Mouse (Mus musculus) forebrain, embryonic 10.5 days (tissue): Measurements from ENCODE around the gene 2210016L21Rik. TPM values are rescaled to one million over a fixed set of nuclear protein-coding genes. Genes with fewer than 3 reads are reported as not detected.
"Not testable (repeated sequence)": the region's sequence is repeated elsewhere in the genome, so short reads cannot be mapped to it uniquely, and the experiment has no call there.

Experiments
- DNase-seq: peaks from one replicate; pipeline ENCODE4 v3.0.0-alpha.2; 2017; ENCODE audit warnings: low spot score; ENCODE audit errors: extremely low spot score
- H3K27ac ChIP-seq: fragments of 300-500 bp; sonication (generic); 2 replicates; pipeline ENCODE4 v1.5.1; 2016; ENCODE audit warnings: mild to moderate bottlenecking
- H3K27me3 ChIP-seq: fragments of 300-500 bp; sonication (generic); 2 replicates; pipeline ENCODE4 v1.6.1; 2016; ENCODE audit warnings: mild to moderate bottlenecking; ENCODE audit not compliant: poor library complexity, severe bottlenecking
- H3K36me3 ChIP-seq: fragments of 300-500 bp; sonication (generic); replicated peaks from 2 replicates; pipeline ENCODE4 v1.6.1; 2016; ENCODE audit warnings: mild to moderate bottlenecking, moderate library complexity
- H3K4me1 ChIP-seq: fragments of 300-500 bp; sonication (generic); 2 replicates; pipeline ENCODE4 v1.6.1; 2016
- H3K4me3 ChIP-seq: fragments of 300-500 bp; sonication (generic); 2 replicates; pipeline ENCODE4 v1.5.1; 2016; ENCODE audit warnings: mild to moderate bottlenecking, moderate library complexity
- H3K9me3 ChIP-seq: fragments of 300-500 bp; sonication (generic); 2 replicates; pipeline ENCODE4 v1.6.1; 2016; ENCODE audit warnings: mild to moderate bottlenecking, moderate library complexity
- WGBS: fragments of 180-500 bp; shearing (Covaris S2); methylation state at CpG from one replicate; pipeline ENCODE4 v1.1.7; 2016; 5-methylcytosine and 5-hydroxymethylcytosine counted together
- polyA plus RNA-seq: library from polyadenylated mRNA; unstranded; fragments of >200 nt; fragmentation: Nextera tagmentation; extraction: Ambion mirVana; gene quantifications from 2 replicates; pipeline ENCODE4 v1.2.1, GENCODE M21; 2016

The 2210016L21Rik gene
- polyA plus RNA-seq, 1 experiment from 2014 or later = 43.3 TPM

DNA sequence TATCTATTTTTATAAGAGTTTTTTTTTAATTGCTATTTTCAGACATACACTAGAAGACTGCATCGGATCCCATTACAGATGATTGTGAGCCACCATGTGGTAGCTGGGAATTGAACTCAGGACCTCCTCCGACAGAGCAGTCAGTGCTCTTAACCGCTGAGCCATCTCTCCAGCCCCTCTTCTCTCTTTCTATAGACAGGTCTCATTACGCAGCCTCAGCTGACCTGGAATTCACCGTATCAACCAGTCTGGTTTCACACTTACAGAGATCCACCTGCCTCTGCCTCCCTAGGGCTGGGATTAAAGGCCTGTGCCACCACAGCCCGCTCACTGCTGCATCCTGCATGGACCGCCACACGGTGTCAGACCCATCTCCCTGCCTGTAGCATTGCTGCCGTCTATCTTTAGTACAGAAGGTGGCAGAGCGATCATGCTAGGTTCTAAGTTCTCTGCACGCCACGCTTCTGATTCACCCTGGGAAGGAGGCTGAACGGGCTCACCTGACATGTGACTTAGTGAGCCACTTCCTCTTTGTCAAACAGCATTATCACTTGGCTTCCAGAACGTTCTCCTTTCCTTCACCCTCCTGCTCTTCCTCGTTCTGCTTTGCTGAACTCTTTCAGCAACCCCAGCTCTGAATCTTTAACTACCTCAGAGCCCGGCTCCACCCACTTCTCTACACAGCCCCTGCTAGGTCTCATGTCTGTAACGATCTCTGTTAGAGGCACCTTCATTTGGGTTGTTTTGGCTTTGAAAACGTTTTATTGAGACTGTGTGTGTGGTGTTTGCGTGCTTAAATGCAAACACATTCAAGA, 20.2 kb upstream of the 2210016L21Rik start:
- Histone ChIP-seq H3K4me1 (peaks cover 9% of the 10 kb centered on the region; the same call in 1 of the 2 replicates), H3K9me3 (no peaks in the 10 kb centered on the region), H3K27ac (no peak overlapping the region), H3K36me3 (no peaks in the 10 kb centered on the region), H3K4me3 (no peak overlapping the region), H3K27me3 (no peaks in the 10 kb centered on the region)
- DNase-seq = no peak
- 82% methylated on average over 19 of the region's 19 CpGs for WGBS

DNA sequence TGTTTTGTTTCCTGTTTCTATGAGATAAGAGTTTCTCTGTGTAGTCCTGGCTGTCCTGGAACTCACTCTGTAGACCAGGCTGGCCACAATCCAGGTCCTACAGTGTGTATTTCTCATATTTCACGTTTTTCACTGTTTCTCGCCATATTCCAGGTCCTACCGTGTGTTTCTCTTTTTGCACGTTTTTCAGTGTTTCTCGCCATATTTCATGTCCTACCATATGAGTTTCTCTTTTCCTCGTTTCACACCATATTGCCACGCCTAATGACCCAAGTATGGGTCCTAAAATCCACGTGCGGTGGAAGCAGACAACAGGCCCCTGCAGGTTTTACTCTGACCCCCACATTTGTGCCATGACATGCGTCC, 19.6 kb upstream of the 2210016L21Rik start:
- DNase-seq = no peak
- H3K4me3 ChIP-seq = no peak overlapping the region
- H3K4me1 ChIP-seq = peaks cover 9% of the 10 kb centered on the region; the same call in 1 of the 2 replicates
- H3K27ac ChIP-seq = no peak overlapping the region
- 70% methylated on average over 10 of the region's 10 CpGs for WGBS
- H3K9me3 ChIP-seq = no peaks in the 10 kb centered on the region
- H3K36me3 ChIP-seq = no peaks in the 10 kb centered on the region
- H3K27me3 ChIP-seq = no peaks in the 10 kb centered on the region

DNA sequence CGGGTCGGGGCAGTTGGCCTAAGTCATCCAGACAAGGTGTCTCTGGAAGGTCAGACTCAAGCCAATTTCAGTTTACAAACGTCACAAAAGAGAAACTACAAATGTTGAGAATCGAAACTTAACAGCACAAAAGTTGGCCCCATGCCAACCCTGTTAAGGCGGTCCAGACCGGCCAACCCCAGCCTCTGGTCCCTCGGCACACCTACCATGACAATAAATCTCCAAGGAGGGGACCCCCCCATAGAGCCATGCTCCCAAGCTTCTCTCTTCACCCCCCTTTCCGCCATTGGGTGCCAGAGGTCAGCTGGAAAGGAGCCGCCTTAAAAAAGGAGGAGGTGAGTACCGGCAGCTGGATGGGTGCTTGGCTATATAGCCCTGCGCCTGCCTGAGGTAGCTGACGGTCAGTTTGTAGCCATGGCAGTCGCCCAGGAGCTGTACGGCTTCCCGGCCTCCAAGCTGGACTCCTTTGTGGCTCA, 18.9 kb upstream of the 2210016L21Rik start, which contains the start of gene Oasl1:
Oasl1 (plus strand) TSS at position 243 of the 476 bp plus-strand sequence.
- no peak within 1 kb of the TSS for H3K4me3 ChIP-seq
- 75% methylated on average over 15 of the region's 15 CpGs for WGBS

DNA sequence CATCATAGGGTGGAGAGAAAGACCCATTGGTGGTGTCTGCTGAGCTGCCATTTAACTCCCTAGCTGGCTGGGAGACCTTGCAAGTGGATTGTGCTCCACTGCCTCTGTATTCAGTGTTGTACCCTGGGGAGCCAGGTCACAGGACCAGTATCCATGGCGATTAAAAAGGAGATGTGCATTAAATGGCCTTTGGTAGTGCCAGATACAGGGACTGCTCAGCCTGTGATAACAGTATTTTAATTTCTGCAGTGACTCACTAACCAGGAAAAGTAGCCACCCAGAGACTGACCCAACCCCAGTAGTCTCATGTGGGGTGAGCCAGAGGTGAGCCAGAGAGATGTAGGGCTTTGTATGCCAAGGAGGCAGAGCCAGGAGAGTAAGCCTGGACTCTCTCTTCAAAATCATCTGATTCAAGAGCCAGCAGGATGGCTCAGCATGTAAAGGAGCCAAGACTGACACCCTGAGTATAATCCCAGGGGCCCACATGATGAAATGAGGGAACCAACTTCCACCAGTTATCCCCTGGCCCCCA, 15.7 kb upstream of the 2210016L21Rik start:
- 90% methylated on average over 1 of the region's 1 CpGs for WGBS
- Histone ChIP-seq H3K4me3 (no peak overlapping the region), H3K27ac (no peak overlapping the region)

More for the DNA sequence above, 18.9 kb upstream of the 2210016L21Rik start, which contains the start of gene Oasl1:
- H3K4me1 ChIP-seq = peaks cover 9% of the 10 kb centered on the region; the same call in 1 of the 2 replicates
- no peaks in the 10 kb centered on the region for H3K27me3 ChIP-seq
- 0 out of 2 replicates have a peak within 1 kb of the TSS, but pooled peaks have one; percentile 11 for H3K27ac ChIP-seq
- H3K9me3 ChIP-seq = no peaks in the 10 kb centered on the region
- no peaks in the 10 kb centered on the region for H3K36me3 ChIP-seq
- DNase-seq = no peak

DNA sequence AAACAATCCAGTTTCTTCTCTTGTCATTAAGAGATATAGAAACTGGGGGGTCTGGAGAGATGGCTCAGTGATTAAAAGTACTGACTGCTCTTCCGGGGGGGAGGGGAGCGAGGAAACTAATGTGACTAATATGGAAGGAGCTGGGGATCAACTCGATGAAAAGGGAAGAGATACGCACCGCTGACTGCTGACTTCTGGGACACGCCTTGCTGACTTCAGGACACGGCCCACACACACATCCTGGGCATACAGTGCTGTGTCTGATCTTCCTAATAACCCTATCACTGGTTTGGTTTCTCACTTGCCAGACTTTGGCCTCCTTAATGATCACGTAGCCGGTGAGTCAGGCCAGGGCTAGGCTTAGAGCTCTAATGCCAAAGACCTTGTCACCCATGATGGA, 15.2 kb upstream of the 2210016L21Rik start:
- H3K27me3 ChIP-seq = no peaks in the 10 kb centered on the region
- DNase-seq = no peak
- WGBS = 86% methylated on average over 9 of the region's 9 CpGs

More for the DNA sequence above, 15.7 kb upstream of the 2210016L21Rik start:
- Histone ChIP-seq H3K9me3 (no peaks in the 10 kb centered on the region), H3K36me3 (no peaks in the 10 kb centered on the region), H3K27me3 (no peaks in the 10 kb centered on the region), H3K4me1 (peaks cover 9% of the 10 kb centered on the region; the same call in 1 of the 2 replicates)
- no peak for DNase-seq

DNA sequence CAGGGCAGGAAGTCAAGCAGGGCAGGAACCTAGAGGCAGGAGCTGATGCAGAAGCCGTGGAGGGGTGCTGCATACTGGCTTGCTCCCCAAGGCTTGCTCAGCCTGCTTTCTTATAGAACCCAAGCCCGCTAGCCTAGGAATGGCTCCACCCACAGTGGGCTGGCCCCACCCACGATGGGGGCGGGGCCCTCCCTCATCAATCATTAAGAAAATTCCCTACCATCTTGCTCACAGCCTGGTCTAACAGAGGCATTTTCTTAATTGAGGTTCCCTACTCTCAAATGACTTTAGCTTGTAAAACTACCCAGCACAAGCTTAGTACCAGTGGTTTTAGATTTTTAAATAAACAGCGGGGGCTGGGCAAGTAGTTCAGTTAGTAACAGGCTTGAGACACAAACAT, 10.3 kb upstream of the 2210016L21Rik start:
- no peak for DNase-seq
- Histone ChIP-seq H3K9me3 (no peaks in the 10 kb centered on the region), H3K27ac (no peak overlapping the region), H3K36me3 (no peaks in the 10 kb centered on the region), H3K27me3 (no peaks in the 10 kb centered on the region), H3K4me1 (peaks cover 15% of the 10 kb centered on the region), H3K4me3 (no peak overlapping the region)
- WGBS = 73% methylated on average over 5 of the region's 5 CpGs

More for the DNA sequence above, 15.2 kb upstream of the 2210016L21Rik start:
- H3K4me1 ChIP-seq = peaks cover 9% of the 10 kb centered on the region; the same call in 1 of the 2 replicates
- H3K4me3 ChIP-seq = no peak overlapping the region
- H3K36me3 ChIP-seq = no peaks in the 10 kb centered on the region
- H3K9me3 ChIP-seq = no peaks in the 10 kb centered on the region
- H3K27ac ChIP-seq = no peak overlapping the region

DNA sequence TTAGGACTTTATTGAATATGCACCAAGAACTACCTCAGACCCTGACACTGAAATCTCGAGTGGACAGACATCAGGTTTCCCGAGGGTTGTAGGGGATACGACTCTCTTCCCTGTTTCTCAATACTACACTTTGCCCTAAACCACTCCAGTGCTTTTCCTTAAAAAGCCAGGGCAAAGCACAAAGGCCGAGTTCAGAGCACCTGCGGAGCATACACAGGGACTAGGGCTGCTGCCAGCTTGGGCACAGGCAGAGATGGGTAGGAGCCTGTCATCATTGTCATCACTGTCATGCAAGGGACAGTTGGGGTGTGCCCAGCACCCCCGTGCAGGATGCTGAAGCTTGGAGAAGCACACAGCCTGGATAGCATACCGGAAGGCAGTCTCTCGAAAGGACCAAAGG, 8.8 kb upstream of the 2210016L21Rik start:
- DNase-seq = no peak
- Histone ChIP-seq H3K27ac (no peak overlapping the region), H3K4me1 (peaks cover 22% of the 10 kb centered on the region), H3K9me3 (peaks cover 1% of the 10 kb centered on the region; the same call in 1 of the 2 replicates), H3K4me3 (no peak overlapping the region), H3K36me3 (no peaks in the 10 kb centered on the region), H3K27me3 (no peaks in the 10 kb centered on the region)
- WGBS = 83% methylated on average over 8 of the region's 8 CpGs

DNA sequence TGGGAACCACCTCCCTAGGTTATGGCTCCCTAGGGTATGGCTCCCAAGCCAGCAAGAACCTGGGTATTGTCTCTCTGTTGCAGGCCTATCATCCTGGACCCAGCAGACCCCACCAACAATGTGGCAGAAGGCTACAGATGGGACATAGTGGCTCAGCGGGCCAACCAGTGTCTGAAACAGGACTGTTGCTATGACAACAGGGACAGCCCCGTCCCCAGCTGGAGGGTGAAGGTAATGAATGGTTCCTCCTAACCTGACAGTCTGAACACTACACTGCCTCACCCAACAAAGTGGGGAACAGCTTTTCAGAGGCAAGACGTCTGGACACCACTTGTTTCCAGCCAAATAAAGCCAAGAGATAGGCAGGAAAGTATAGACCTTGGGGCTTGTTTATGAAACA, 6.1 kb upstream of the 2210016L21Rik start:
- Histone ChIP-seq H3K4me1 (peaks cover 22% of the 10 kb centered on the region), H3K4me3 (no peak overlapping the region), H3K27me3 (no peaks in the 10 kb centered on the region), H3K36me3 (no peaks in the 10 kb centered on the region), H3K9me3 (peaks cover 8% of the 10 kb centered on the region; the same call in 1 of the 2 replicates), H3K27ac (0 out of 2 replicates have a peak overlapping the region, but pooled peaks have one; percentile 8)
- no peak for DNase-seq
- 30% methylated on average over 3 of the region's 3 CpGs for WGBS

DNA sequence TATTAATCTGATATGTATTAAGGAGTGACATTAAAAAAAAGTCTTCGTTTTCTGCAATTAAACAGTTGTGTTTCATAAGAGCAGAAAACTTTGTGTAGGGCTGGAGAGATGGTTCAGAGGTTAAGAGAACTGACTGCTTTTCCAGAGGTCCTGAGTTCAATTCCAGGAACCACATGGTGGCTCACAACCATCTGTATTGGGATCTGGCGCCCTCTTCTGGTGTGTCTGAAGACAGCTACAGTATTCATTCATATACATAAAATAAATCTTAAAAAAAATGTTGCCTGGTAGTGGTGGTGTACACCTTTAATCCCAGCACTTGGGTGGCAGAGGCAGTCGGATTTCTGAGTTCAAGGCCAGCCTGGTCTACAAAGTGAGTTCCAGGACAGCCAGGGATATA, 820 bp upstream of the 2210016L21Rik start:
- H3K4me1 ChIP-seq = peaks cover 22% of the 10 kb centered on the region
- H3K36me3 ChIP-seq = peaks cover 15% of the 10 kb centered on the region
- not testable (repeated sequence) for H3K27ac ChIP-seq, H3K9me3 ChIP-seq, DNase-seq, H3K4me3 ChIP-seq, H3K27me3 ChIP-seq
- 59% methylated on average over 3 of the region's 3 CpGs for WGBS

DNA sequence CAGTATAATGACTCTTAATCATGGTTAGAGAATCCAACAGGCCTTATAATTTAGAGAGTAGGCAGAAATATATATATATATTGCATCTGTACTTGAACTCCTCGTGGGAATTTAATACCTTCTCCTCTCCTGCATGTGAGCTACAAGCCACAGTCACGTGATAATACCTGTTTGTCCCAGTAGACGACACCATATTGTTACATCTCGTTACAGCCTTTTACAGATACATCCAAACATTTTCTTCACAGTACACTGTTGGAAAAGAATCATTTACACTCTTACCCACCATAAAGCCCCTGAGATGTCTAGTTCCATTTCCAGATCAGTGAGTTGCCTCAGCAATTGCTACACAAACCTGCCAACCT, 790 bp downstream of the 2210016L21Rik start:
- 50% methylated on average over 4 of the region's 4 CpGs for WGBS
- peak overlapping the region; percentile 93 for H3K27ac ChIP-seq
- peaks cover 15% of the 10 kb centered on the region for H3K4me1 ChIP-seq
- peaks cover 8% of the 10 kb centered on the region; the same call in 1 of the 2 replicates for H3K9me3 ChIP-seq
- H3K4me3 ChIP-seq = peak overlapping the region; percentile 94
- no peak for DNase-seq
- peaks cover 31% of the 10 kb centered on the region for H3K36me3 ChIP-seq
- H3K27me3 ChIP-seq = no peaks in the 10 kb centered on the region

DNA sequence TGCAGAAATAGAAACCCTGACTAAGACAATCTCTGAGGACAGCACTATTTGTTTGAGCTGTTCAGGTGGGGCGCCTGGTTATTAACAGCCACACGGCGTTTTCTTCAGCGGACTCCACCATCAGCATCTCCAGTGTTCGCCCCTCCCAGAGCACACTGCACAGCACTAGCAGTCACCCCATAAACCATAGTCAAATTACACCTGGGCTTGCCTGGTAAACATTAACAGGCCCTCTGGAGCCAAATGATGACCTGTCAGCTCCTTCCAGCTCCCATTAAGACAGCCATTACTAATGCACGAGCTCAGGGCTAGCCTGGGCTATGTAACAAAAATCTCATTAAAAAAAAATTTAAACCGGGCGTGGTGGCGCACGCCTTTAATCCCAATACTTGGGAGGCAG, 3.1 kb downstream of the 2210016L21Rik start:
- H3K9me3 ChIP-seq = no peaks in the 10 kb centered on the region
- DNase-seq = no peak
- 95% methylated on average over 10 of the region's 10 CpGs for WGBS

DNA sequence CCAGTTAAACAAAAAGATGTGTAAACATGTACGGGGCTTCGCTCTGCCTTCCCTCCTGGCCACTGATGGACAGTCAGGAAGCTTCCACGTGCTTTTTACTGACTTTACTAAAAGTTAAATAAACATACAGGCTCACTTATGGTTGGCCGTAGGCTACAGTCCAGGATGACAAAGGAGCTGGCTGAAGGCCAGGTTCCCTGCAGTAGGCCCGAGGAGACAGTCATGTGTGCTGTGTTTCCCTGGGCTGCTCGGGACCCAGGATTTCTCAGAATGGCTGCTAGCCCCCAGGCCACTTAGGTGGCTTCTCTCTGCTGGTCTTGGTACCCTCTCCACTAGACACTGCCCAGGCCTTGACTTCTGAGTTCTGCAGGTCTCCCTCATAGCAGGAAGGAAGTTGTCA, 6.9 kb downstream of the 2210016L21Rik start:
- 88% methylated on average over 6 of the region's 6 CpGs for WGBS
- no peak for DNase-seq
- no peaks in the 10 kb centered on the region for H3K9me3 ChIP-seq
- no peaks in the 10 kb centered on the region for H3K27me3 ChIP-seq
- H3K36me3 ChIP-seq = peaks cover 59% of the 10 kb centered on the region
- H3K4me3 ChIP-seq = no peak overlapping the region
- H3K27ac ChIP-seq = no peak overlapping the region
- peaks cover 7% of the 10 kb centered on the region for H3K4me1 ChIP-seq

More for the DNA sequence above, 3.1 kb downstream of the 2210016L21Rik start:
- Histone ChIP-seq H3K36me3 (peaks cover 54% of the 10 kb centered on the region), H3K27ac (no peak overlapping the region), H3K4me3 (no peak overlapping the region), H3K27me3 (no peaks in the 10 kb centered on the region), H3K4me1 (peaks cover 15% of the 10 kb centered on the region)

DNA sequence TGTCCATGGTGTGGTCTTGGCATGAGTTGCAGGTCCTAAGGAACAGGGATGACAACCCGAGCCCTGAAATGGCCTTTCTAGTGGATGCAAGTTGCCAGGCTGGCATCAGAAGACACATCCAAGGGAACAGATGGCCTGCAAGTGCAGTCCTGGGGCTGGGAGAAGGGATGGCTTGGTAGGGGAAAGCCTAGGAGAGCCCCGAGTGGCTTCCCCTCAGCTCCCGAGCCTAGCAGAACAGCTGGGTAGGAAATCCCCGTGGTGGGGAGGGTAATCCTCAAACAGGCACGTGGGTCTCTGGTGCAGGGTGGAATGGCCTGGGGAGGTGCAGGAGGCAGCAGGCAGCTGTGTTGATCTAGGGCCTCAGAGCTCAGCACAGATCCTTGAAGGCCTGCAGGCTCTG, 7.4 kb downstream of the 2210016L21Rik start:
- Histone ChIP-seq H3K36me3 (peaks cover 57% of the 10 kb centered on the region), H3K9me3 (no peaks in the 10 kb centered on the region), H3K27me3 (no peaks in the 10 kb centered on the region), H3K4me1 (peaks cover 7% of the 10 kb centered on the region), H3K27ac (no peak overlapping the region), H3K4me3 (no peak overlapping the region)
- no peak for DNase-seq
- WGBS = 84% methylated on average over 5 of the region's 5 CpGs
